Mouse (Mus musculus) stomach, postnatal 0 days (tissue): Measurements from ENCODE around the gene Rassf2. TPM values are rescaled to one million over a fixed set of nuclear protein-coding genes. Genes with fewer than 3 reads are reported as not detected.

Experiments used
- ATAC-seq: fragments of 200-750 bp; cut with Nextera tagmentation; 2 replicates; pipeline ENCODE4 v1.8.0; 2017; ENCODE audit not compliant: low FRiP score, low TSS enrichment
- DNase-seq: peaks from one replicate; pipeline ENCODE4 v3.0.0-alpha.2; 2016; ENCODE audit warnings: low spot score
- H3K27ac ChIP-seq: fragments of 300-500 bp; sonication (generic); replicated peaks from 2 replicates; pipeline ENCODE4 v1.5.1; 2014; ENCODE audit warnings: mild to moderate bottlenecking, control low read depth
- H3K27me3 ChIP-seq: fragments of 300-500 bp; sonication (generic); 2 replicates; pipeline ENCODE4 v1.6.1; 2014; ENCODE audit warnings: low read length; ENCODE audit not compliant: control insufficient read depth, insufficient read depth
- H3K36me3 ChIP-seq: fragments of 300-500 bp; sonication (generic); 2 replicates; pipeline ENCODE4 v1.6.1; 2014; ENCODE audit warnings: low read length, mixed read lengths; ENCODE audit not compliant: control insufficient read depth, insufficient read depth
- H3K4me1 ChIP-seq: fragments of 300-500 bp; sonication (generic); replicated peaks from 2 replicates; pipeline ENCODE4 v1.6.1; 2014; ENCODE audit warnings: antibody characterized with exemption; ENCODE audit not compliant: control insufficient read depth, insufficient read depth
- H3K4me2 ChIP-seq: fragments of 300-500 bp; sonication (generic); replicated peaks from 2 replicates; pipeline ENCODE4 v1.6.1; 2014; ENCODE audit warnings: low read depth, mild to moderate bottlenecking, control low read depth, moderate library complexity
- H3K4me3 ChIP-seq: fragments of 300-500 bp; sonication (generic); 2 replicates; pipeline ENCODE4 v1.5.1; 2014; ENCODE audit warnings: low read depth, low read length, control low read depth
- H3K9ac ChIP-seq: fragments of 300-500 bp; sonication (generic); 2 replicates; pipeline ENCODE4 v1.6.1; 2014; ENCODE audit warnings: mild to moderate bottlenecking, low read length, control low read depth, mixed read lengths
- H3K9me3 ChIP-seq: fragments of 300-500 bp; sonication (generic); 2 replicates; pipeline ENCODE4 v1.6.1; 2016; ENCODE audit warnings: low read length; ENCODE audit not compliant: control insufficient read depth
- CTCF ChIP-seq: IDR thresholded peaks from 2 replicates; pipeline ENCODE4 v1.5.1; 2016; ENCODE audit warnings: antibody characterized with exemption, low read depth, mild to moderate bottlenecking, moderate library complexity
- EP300 ChIP-seq: optimal IDR thresholded peaks from 2 replicates; pipeline ENCODE3; 2016; ENCODE audit warnings: antibody characterized with exemption
- WGBS: fragments of 180-500 bp; shearing (Covaris S2); extraction: QIAGEN DNeasy Blood & Tissue Kit; methylation state at CpG from one replicate; pipeline ENCODE4 v1.1.7; 2014; 5-methylcytosine and 5-hydroxymethylcytosine counted together
- polyA plus RNA-seq: library from polyadenylated mRNA; unstranded; fragments of >200 nt; fragmentation: Nextera tagmentation; extraction: Ambion mirVana; gene quantifications from 2 replicates; pipeline ENCODE4 v1.2.1, GENCODE M21; 2015

The Rassf2 gene
- polyA plus RNA-seq, 1 experiment from 2014 or later: 4.6 TPM

- TF ChIP-seq EP300 (no peak), CTCF (no peak)
- Histone ChIP-seq H3K4me2 (no peak overlapping the region), H3K4me3 (no peak overlapping the region), H3K27me3 (no peaks in the 10 kb centered on the region), H3K27ac (no peak overlapping the region), H3K36me3 (no peaks in the 10 kb centered on the region), H3K9ac (no peak overlapping the region), H3K4me1 (0 out of 2 replicates have a peak, but pooled peaks cover 3% of the 10 kb centered on the region), H3K9me3 (no peaks in the 10 kb centered on the region)
- DNase-seq (no peak), ATAC-seq (no peak)
- WGBS: 18% methylated on average over 3 of the region's 3 CpGs
Observed at GRCm38 (mm10) chr2:132049921-132050320, 19.9 kb upstream of the Rassf2 start.

GRCm38 (mm10) chr2:132049491-132049890, 19.4 kb upstream of the Rassf2 start:
- H3K27me3 ChIP-seq: no peaks in the 10 kb centered on the region
- no peak overlapping the region for H3K9ac ChIP-seq
- no peaks in the 10 kb centered on the region for H3K9me3 ChIP-seq
- no peak overlapping the region for H3K4me3 ChIP-seq
- ATAC-seq (no peak), DNase-seq (no peak)
- 76% methylated on average over 3 of the region's 3 CpGs for WGBS
- TF ChIP-seq EP300 (no peak), CTCF (no peak)
- no peak overlapping the region for H3K4me2 ChIP-seq
- H3K36me3 ChIP-seq: no peaks in the 10 kb centered on the region
- 0 out of 2 replicates have a peak, but pooled peaks cover 3% of the 10 kb centered on the region for H3K4me1 ChIP-seq
- H3K27ac ChIP-seq: no peak overlapping the region

GRCm38 (mm10) chr2:132048143-132048772, 18.2 kb upstream of the Rassf2 start:
- 66% methylated on average over 11 of the region's 11 CpGs for WGBS
- Histone ChIP-seq H3K27ac (no peak overlapping the region), H3K9ac (no peak overlapping the region), H3K4me3 (no peak overlapping the region), H3K36me3 (no peaks in the 10 kb centered on the region), H3K4me2 (no peak overlapping the region), H3K27me3 (no peaks in the 10 kb centered on the region), H3K4me1 (0 out of 2 replicates have a peak, but pooled peaks cover 3% of the 10 kb centered on the region), H3K9me3 (no peaks in the 10 kb centered on the region)
- TF ChIP-seq CTCF: no peak
- no peak for DNase-seq
- no peak for ATAC-seq

DNA sequence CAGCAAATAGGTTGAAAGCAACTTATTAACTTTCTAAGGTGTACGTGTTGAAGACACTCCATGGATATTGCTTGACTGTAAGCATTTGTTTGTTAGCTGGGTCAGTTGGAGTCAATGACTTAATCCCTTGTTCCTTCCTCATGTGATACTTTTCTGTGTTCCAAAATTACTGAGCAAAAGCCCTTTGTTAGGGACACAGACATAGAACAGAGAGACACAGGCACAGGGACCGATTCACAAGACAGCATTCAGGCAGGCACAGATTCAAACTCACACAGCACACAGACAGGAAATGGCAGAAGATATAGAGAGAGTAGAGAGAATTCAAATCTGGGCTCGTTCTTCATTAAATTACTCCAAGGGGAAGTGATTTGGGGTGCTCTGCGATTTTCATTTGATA, 17.3 kb upstream of the Rassf2 start:
- H3K36me3 ChIP-seq: no peaks in the 10 kb centered on the region
- no peak overlapping the region for H3K4me3 ChIP-seq
- H3K4me1 ChIP-seq: 0 out of 2 replicates have a peak, but pooled peaks cover 3% of the 10 kb centered on the region
- no peak for DNase-seq
- no peak overlapping the region for H3K27ac ChIP-seq
- WGBS: 81% methylated on average over 4 of the region's 4 CpGs
- no peak overlapping the region for H3K9ac ChIP-seq
- H3K27me3 ChIP-seq: no peaks in the 10 kb centered on the region
- H3K4me2 ChIP-seq: no peak overlapping the region
- no peak for TF ChIP-seq EP300
- no peak for TF ChIP-seq CTCF
- H3K9me3 ChIP-seq: no peaks in the 10 kb centered on the region
- no peak for ATAC-seq

DNA sequence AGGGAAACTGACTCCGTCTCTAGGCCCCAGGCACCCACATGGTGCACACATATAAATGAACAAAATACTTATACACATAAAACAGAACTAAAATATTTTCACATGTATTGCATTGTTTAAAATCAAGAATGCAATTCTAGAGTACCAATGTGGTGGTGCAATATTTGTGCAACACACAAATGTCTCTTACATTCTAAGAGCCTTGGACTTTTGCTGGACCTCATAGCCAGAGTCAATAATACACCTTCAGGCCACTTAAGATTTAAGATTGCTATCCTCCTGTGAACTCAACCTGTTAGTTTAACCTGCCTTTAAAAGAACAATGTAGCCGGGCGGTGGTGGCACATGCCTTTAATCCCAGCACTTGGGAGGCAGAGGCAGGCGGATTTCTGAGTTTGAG, 16.6 kb upstream of the Rassf2 start:
- Histone ChIP-seq H3K36me3 (no peaks in the 10 kb centered on the region), H3K27ac (no peak overlapping the region), H3K4me1 (0 out of 2 replicates have a peak, but pooled peaks cover 3% of the 10 kb centered on the region), H3K4me2 (no peak overlapping the region), H3K9me3 (no peaks in the 10 kb centered on the region), H3K4me3 (no peak overlapping the region), H3K27me3 (no peaks in the 10 kb centered on the region), H3K9ac (no peak overlapping the region)
- ATAC-seq (no peak), DNase-seq (no peak)
- TF ChIP-seq CTCF (no peak), EP300 (no peak)
- WGBS: 94% methylated on average over 4 of the region's 4 CpGs

DNA sequence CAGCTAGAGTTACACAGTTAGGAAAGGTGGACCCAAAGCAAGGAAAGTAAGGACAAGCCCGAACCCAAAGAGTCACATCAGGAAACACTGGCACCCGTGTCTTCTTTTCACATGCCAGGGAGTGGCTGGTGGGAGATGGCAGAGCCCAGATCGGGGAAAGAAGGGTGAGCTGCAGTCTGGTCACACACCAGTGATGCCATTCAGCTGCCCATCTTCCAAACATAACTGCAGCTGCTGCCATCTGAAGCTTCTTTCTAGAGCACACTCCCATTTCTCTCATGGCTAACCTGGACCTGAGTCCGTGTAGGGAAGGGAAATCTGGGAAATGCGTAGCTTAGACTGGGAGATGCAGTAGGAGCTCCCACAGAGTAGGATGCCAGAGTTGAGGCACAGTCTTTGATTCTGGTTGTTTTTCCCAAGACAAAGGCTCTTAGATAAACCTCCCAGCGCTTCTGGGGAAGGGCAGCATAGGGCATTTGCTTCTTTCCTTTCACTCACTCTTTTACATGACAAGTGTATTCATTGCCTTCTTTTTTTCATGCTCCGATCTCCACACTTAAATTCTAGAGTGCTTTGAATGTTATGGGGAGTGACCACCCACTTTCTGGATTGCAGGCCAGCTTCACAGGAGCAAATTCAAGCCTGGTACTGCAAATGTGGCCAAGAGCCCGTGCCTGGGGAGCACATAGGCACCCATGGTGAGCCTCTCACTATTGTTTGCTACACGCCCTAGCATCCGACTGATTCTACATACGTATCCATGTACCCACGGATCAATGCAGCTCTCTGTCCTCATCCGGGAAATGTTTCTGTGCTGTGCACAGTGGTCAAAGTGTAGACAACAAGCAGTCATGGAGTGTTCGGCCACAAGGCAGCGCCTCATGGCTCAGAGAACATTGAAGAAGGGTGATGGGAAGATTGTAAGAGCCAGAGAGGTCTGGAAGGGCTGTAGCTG, 14.5 kb upstream of the Rassf2 start:
- H3K9me3 ChIP-seq: no peaks in the 10 kb centered on the region
- no peak for DNase-seq
- no peaks in the 10 kb centered on the region for H3K36me3 ChIP-seq
- no peak overlapping the region for H3K4me3 ChIP-seq
- 84% methylated on average over 15 of the region's 15 CpGs for WGBS
- ATAC-seq: no peak
- H3K27ac ChIP-seq: no peak overlapping the region
- TF ChIP-seq EP300: no peak
- no peak for TF ChIP-seq CTCF
- H3K9ac ChIP-seq: no peak overlapping the region
- no peaks in the 10 kb centered on the region for H3K27me3 ChIP-seq
- H3K4me2 ChIP-seq: no peak overlapping the region
- 0 out of 2 replicates have a peak, but pooled peaks cover 3% of the 10 kb centered on the region for H3K4me1 ChIP-seq
